Mouse (Mus musculus) forebrain, embryonic 11.5 days (tissue): ENCODE data around the gene Eno1. TPM values are rescaled to one million over a fixed set of nuclear protein-coding genes. Genes with fewer than 3 reads are reported as not detected.
"Not testable (repeated sequence)": the region's sequence is repeated elsewhere in the genome, so short reads cannot be mapped to it uniquely, and the experiment has no call there.

Experiments used
- ATAC-seq: fragments of 200-750 bp; cut with Nextera tagmentation; replicated peaks from 2 replicates; pipeline ENCODE4 v1.8.0; 2017; ENCODE audit warnings: moderate TSS enrichment; ENCODE audit not compliant: low FRiP score
- DNase-seq: peaks from one replicate; pipeline ENCODE4 v3.0.0-alpha.2; 2017; ENCODE audit warnings: low spot score
- H3K27ac ChIP-seq: fragments of 300-500 bp; sonication (generic); 2 replicates; pipeline ENCODE4 v1.5.1; 2014; ENCODE audit warnings: low read depth, low read length
- H3K27me3 ChIP-seq: fragments of 300-500 bp; sonication (generic); 2 replicates; pipeline ENCODE4 v1.6.1; 2014; ENCODE audit warnings: mild to moderate bottlenecking, low read length, mixed read lengths; ENCODE audit not compliant: control insufficient read depth, insufficient read depth
- H3K36me3 ChIP-seq: fragments of 300-500 bp; sonication (generic); 2 replicates; pipeline ENCODE4 v1.6.1; 2014; ENCODE audit warnings: mild to moderate bottlenecking, low read length, moderate library complexity, mixed read lengths; ENCODE audit not compliant: control insufficient read depth, insufficient read depth
- H3K4me1 ChIP-seq: fragments of 300-500 bp; sonication (generic); replicated peaks from 2 replicates; pipeline ENCODE4 v1.6.1; 2014; ENCODE audit warnings: low read length, mixed read lengths; ENCODE audit not compliant: control insufficient read depth, insufficient read depth
- H3K4me2 ChIP-seq: fragments of 300-500 bp; sonication (generic); 2 replicates; pipeline ENCODE4 v1.6.1; 2014; ENCODE audit warnings: low read depth, mild to moderate bottlenecking, low read length, moderate library complexity, mixed read lengths; ENCODE audit not compliant: severe bottlenecking
- H3K4me3 ChIP-seq: fragments of 300-500 bp; sonication (generic); 2 replicates; pipeline ENCODE4 v1.5.1; 2014; ENCODE audit warnings: low read depth, low read length
- H3K9ac ChIP-seq: fragments of 300-500 bp; sonication (generic); 2 replicates; pipeline ENCODE4 v1.6.1; 2014; ENCODE audit warnings: low read length
- H3K9me3 ChIP-seq: fragments of 300-500 bp; sonication (generic); 2 replicates; pipeline ENCODE4 v1.6.1; 2016; ENCODE audit warnings: low read length, mixed read lengths; ENCODE audit not compliant: control insufficient read depth
- whole genome bisulfite sequencing: fragments of 180-500 bp; shearing (Covaris S2); extraction: QIAGEN DNeasy Blood & Tissue Kit; methylation state at CpG from one replicate; pipeline ENCODE4 v1.1.7; 2014; 5-methylcytosine and 5-hydroxymethylcytosine counted together
- polyA plus RNA-seq: library from polyadenylated mRNA; unstranded; fragments of >200 nt; fragmentation: Nextera tagmentation; extraction: Ambion mirVana; gene quantifications from 2 replicates; pipeline ENCODE4 v1.2.1, GENCODE M21; 2014

Gene Eno1
- polyA plus RNA-seq, 1 experiment from 2014 or later = 1,858 TPM

DNA sequence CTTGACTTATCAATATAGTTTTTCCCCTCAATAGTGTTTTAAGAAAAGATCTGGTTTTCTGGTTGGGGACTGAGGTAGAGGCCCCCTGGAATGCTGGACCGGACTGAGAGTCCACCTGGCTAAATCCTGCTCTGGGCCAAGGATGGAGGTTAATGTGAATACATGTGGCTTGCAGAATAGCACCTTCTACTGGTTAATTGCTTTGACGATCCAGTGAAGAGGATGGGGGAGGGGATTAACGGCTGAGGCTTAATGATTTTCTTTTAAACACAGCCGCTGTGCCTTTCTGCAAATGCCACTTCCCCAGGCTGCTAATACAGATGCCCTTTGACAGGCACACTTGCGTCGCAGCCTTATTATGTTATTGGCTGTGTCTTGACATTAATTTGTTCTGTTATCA, 47.5 kb downstream of the Eno1 start:
- 2% methylated on average over 6 of the region's 6 CpGs for WGBS
- H3K4me1 ChIP-seq = peaks cover 4% of the 10 kb centered on the region; the same call in 1 of the 2 replicates

DNA sequence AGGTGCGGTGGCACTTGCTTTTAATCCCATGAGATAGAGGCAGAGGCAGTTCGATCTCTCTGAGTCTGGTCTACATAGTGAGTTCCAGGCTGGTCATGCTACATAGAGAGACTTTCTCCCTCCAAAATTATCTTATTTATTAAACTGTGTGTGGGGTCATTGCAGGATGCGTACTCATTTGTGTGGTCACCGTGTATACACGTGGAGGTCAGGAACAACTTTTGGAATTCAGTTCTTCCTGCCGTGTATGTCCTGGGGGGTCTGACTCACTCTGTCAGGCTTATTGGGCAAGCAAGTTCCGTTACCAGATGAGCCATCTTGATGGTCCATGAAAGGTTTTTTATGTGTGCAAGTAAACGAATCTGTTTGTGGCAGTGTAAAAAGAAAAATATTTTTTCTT, 50.5 kb downstream of the Eno1 start:
- Histone ChIP-seq H3K4me1 (peaks cover 4% of the 10 kb centered on the region; the same call in 1 of the 2 replicates), H3K27me3 (no peaks in the 10 kb centered on the region), H3K4me2 (no peak overlapping the region), H3K27ac (no peak overlapping the region), H3K4me3 (no peak overlapping the region), H3K9me3 (no peaks in the 10 kb centered on the region; the same call in 1 of the 2 replicates), H3K36me3 (no peaks in the 10 kb centered on the region; the same call in 1 of the 2 replicates), H3K9ac (no peak overlapping the region)
- no peak for ATAC-seq
- DNase-seq = no peak
- WGBS = 92% methylated on average over 8 of the region's 8 CpGs

More for the DNA sequence above, 47.5 kb downstream of the Eno1 start:
- DNase-seq (peak; percentile 70), ATAC-seq (0 out of 2 replicates have a peak, but pooled peaks have one; percentile 16)
- H3K9ac ChIP-seq = peak overlapping the region; percentile 99; the same call in 1 of the 2 replicates
- H3K4me3 ChIP-seq = peak overlapping the region; percentile 99
- no peaks in the 10 kb centered on the region for H3K36me3 ChIP-seq
- H3K4me2 ChIP-seq = peak overlapping the region; percentile 52
- H3K27ac ChIP-seq = peak overlapping the region; percentile 88
- H3K9me3 ChIP-seq = no peaks in the 10 kb centered on the region
- no peaks in the 10 kb centered on the region for H3K27me3 ChIP-seq

DNA sequence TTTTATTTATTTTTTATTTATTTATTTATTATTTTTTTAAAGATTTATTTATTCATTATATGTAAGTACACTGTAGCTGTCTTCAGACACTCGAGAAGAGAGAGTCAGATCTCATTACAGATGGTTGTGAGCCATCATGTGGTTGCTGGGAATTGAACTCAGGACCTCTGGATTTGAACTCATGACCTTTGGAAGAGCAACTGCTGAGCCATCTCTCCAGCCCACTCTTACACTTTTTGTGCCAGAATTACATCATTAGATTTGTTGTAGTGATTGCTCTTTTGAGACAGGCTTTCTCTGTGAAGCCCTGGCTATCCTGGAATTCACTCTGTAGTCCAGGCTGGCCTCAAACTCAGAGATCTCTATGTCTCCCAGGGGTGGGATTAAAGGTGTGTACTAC, 50.9 kb downstream of the Eno1 start:
- not testable (repeated sequence) for H3K4me2 ChIP-seq, H3K9ac ChIP-seq, H3K4me3 ChIP-seq, H3K27ac ChIP-seq, H3K36me3 ChIP-seq, H3K9me3 ChIP-seq, ATAC-seq, DNase-seq, H3K4me1 ChIP-seq, H3K27me3 ChIP-seq
- WGBS = 85% methylated on average over 1 of the region's 1 CpGs

DNA sequence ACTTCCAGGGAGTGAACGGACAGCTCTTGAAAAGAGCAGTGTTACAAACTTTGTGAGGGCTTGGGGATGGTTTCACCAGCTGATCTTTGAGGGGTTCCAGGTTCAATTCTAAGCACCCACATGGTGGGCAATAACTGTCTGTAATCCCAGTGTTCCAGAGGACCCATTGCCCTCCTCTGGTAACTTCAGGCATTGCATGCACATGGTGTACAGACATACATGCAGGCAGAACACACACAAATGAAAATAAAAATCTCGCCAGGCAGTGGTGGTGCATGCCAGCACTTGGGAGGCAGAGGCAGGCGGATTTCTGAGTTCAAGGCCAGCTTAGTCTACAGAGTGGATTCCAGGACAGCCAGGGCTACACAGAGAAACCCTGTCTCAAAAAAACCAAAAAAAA, 55.4 kb downstream of the Eno1 start:
- Histone ChIP-seq H3K27ac (no peak overlapping the region), H3K9ac (no peak overlapping the region), H3K36me3 (no peaks in the 10 kb centered on the region; the same call in 1 of the 2 replicates), H3K27me3 (no peaks in the 10 kb centered on the region), H3K4me2 (no peak overlapping the region), H3K4me3 (no peak overlapping the region), H3K4me1 (no peaks in the 10 kb centered on the region), H3K9me3 (no peaks in the 10 kb centered on the region; the same call in 1 of the 2 replicates)
- DNase-seq (no peak), ATAC-seq (no peak)
- WGBS = 95% methylated on average over 3 of the region's 3 CpGs

- H3K27ac ChIP-seq = no peak overlapping the region
- DNase-seq (no peak), ATAC-seq (no peak)
- no peaks in the 10 kb centered on the region; the same call in 1 of the 2 replicates for H3K36me3 ChIP-seq
- H3K9ac ChIP-seq = no peak overlapping the region
- 91% methylated on average over 7 of the region's 7 CpGs for WGBS
- H3K4me3 ChIP-seq = no peak overlapping the region
- H3K9me3 ChIP-seq = no peaks in the 10 kb centered on the region; the same call in 1 of the 2 replicates
- no peaks in the 10 kb centered on the region for H3K4me1 ChIP-seq
- H3K4me2 ChIP-seq = no peak overlapping the region
- H3K27me3 ChIP-seq = no peaks in the 10 kb centered on the region
Observed at GRCm38 (mm10) chr4:150294870-150295269, 58.3 kb downstream of the Eno1 start.

DNA sequence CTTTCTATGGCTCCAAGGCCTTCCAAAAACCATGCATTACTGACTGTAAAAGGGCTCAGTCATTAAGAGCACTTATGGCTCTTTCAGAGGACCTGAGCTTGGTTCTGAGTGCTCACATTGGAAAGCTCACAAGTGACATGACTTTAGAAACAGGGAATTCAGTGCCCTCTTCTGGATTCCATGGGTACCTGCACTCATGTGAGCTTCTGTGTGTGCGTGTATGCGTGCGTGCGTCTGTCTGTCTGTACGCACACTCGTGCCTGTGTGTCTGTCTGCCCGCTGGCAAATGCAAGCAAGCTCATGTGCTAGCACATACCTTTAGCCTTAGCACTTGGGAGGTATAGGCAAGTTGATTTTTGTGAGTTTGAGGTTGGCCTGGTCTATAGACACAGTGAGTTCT, 59.4 kb downstream of the Eno1 start:
- no peak for ATAC-seq
- WGBS = 94% methylated on average over 7 of the region's 7 CpGs

More for the DNA sequence above, 59.4 kb downstream of the Eno1 start:
- Histone ChIP-seq H3K4me1 (no peaks in the 10 kb centered on the region), H3K27ac (no peak overlapping the region), H3K9ac (no peak overlapping the region), H3K4me3 (no peak overlapping the region), H3K36me3 (no peaks in the 10 kb centered on the region; the same call in 1 of the 2 replicates), H3K4me2 (no peak overlapping the region), H3K27me3 (no peaks in the 10 kb centered on the region), H3K9me3 (no peaks in the 10 kb centered on the region)
- DNase-seq = no peak

Other genes with a start within 250 kb of the Eno1 start
- gene H6pd, start 227.7 kb upstream of the Eno1 start, polyA plus RNA-seq = 2.1 and 2.5 TPM in 2 replicates
- 0.21 and 0.24 TPM in 2 replicates for gene Gpr157, start 149.4 kb upstream of the Eno1 start, polyA plus RNA-seq
- 1.1 and 1.8 TPM in 2 replicates for gene Slc2a5, start 117.4 kb upstream of the Eno1 start, polyA plus RNA-seq
- not detected in 2 replicates for gene Slc2a7, start 87.7 kb upstream of the Eno1 start, polyA plus RNA-seq
- not detected in 2 replicates for gene Car6, start 35.4 kb upstream of the Eno1 start, polyA plus RNA-seq
- gene Rere, start 44.9 kb downstream of the Eno1 start, polyA plus RNA-seq = 51.6 and 56.2 TPM in 2 replicates